Mouse (Mus musculus): ENCODE measurements around the gene Mex3d. TPM values are rescaled to one million over a fixed set of nuclear protein-coding genes. Genes with fewer than 3 reads are reported as not detected.

Gene Mex3d
- total and polyA plus RNA-seq, 3 experiments: 15.6 to 18.8 TPM; not detected in 1

GRCm38 (mm10) chr10:80352727-80353126 lies 34.7 kb downstream of the Mex3d start:
- Histone ChIP-seq H3K9me3 (replicated peaks; ENCODE audit: insufficient read depth, low read length) (no peaks in the 10 kb centered on the region), H3K27me3 (ENCODE audit: control insufficient read depth in 1 of 2, insufficient read depth in 2 of 2, low read length in 2 of 2) (no peaks in the 10 kb centered on the region), H3K9ac (ENCODE audit: control insufficient read depth, low read depth, low read length, poor library complexity, severe bottlenecking) (peak overlapping the region; percentile 55), H3K79me2 (ENCODE audit: control insufficient read depth, insufficient read depth, low read length, poor library complexity) (no peaks in the 10 kb centered on the region; the same call in 1 of the 2 replicates), H3K36me3 (ENCODE audit: control insufficient read depth in 1 of 2, insufficient read depth in 2 of 2, low read length in 2 of 2) (peaks cover 0 to 10% of the 10 kb centered on the region in 2 experiments; a peak in 2 of 4 replicates), H3K4me1 (ENCODE audit: control insufficient read depth in 1 of 2, insufficient read depth in 2 of 2, low read length in 2 of 2) (peaks cover 14 to 21% of the 10 kb centered on the region in 2 experiments), H3K4me3 (ENCODE audit: control insufficient read depth in 1 of 2, insufficient read depth in 1 of 2, low read depth in 2 of 2, low read length in 2 of 2) (peak overlapping the region; percentile 24 to 37), H3K27ac (ENCODE audit: control insufficient read depth, low read depth, low read length) (peak overlapping the region; percentile 52)
- peak; percentile 60 for DNase-seq (ENCODE audit: low read depth, low spot score)
- TF ChIP-seq POLR2A (IDR thresholded peaks at IDR 0.05; ENCODE audit: control insufficient read depth in 1 of 2, insufficient read depth in 1 of 2, low read depth in 1 of 2, low read length in 2 of 2, poor library complexity in 1 of 2) (peak in 1 of 2 experiments; percentile 39; a peak in 1 of 4 replicates), ELF1 (IDR thresholded peaks at IDR 0.05; ENCODE audit: low read depth, low read length) (no peak), ETS1 (IDR thresholded peaks at IDR 0.05; ENCODE audit: low read depth, low read length) (no peak), MAX (IDR thresholded peaks at IDR 0.05; ENCODE audit: low read length) (no peak; the same call in 1 of the 2 replicates), SIN3A (IDR thresholded peaks at IDR 0.05; ENCODE audit: low read length) (peak; percentile 41; the same call in 1 of the 2 replicates), ZMIZ1 (IDR thresholded peaks at IDR 0.05; ENCODE audit: low read depth, low read length) (0 out of 2 replicates have a peak, but pooled peaks have one; percentile 51), CTCF (IDR thresholded peaks at IDR 0.05 in 2 of 3, conservative IDR thresholded peaks at IDR 0.05 in 1 of 3; ENCODE audit: control insufficient read depth in 1 of 3, insufficient read depth in 1 of 3, low read depth in 2 of 3, low read length in 3 of 3, poor library complexity in 1 of 3, severe bottlenecking in 1 of 3) (no peak), CHD2 (IDR thresholded peaks at IDR 0.05; ENCODE audit: low read length) (no peak), HCFC1 (IDR thresholded peaks at IDR 0.05; ENCODE audit: low read depth, low read length) (0 out of 2 replicates have a peak, but pooled peaks have one; percentile 18), POLR2AphosphoS5 (IDR thresholded peaks at IDR 0.05; ENCODE audit: borderline replicate concordance, low read depth, low read length) (no peak), MEF2A (IDR thresholded peaks at IDR 0.05; ENCODE audit: extremely low read depth, insufficient replicate concordance, low read depth, low read length, poor library complexity, severe bottlenecking) (no peak), RAD21 (IDR thresholded peaks at IDR 0.05; ENCODE audit: low read depth, low read length) (no peak), EP300 (IDR thresholded peaks at IDR 0.05; ENCODE audit: low read depth in 1 of 2, low read length in 2 of 2) (peak; percentile 37 to 57; a peak in 3 of 4 replicates), POLR2AphosphoS2 (IDR thresholded peaks at IDR 0.05; ENCODE audit: low read length) (no peak), MYC (IDR thresholded peaks at IDR 0.05; ENCODE audit: low read depth, low read length) (peak; percentile 37; the same call in 1 of the 2 replicates), RCOR1 (IDR thresholded peaks at IDR 0.05; ENCODE audit: low read depth, low read length) (no peak), TBP (IDR thresholded peaks at IDR 0.05; ENCODE audit: low read depth, low read length) (no peak; the same call in 1 of the 2 replicates), USF1 (IDR thresholded peaks at IDR 0.05; ENCODE audit: low read depth, low read length) (no peak), KAT2A (conservative IDR thresholded peaks at IDR 0.05; ENCODE audit: low read depth, low read length) (no peak), ZNF384 (IDR thresholded peaks at IDR 0.05; ENCODE audit: low read depth, low read length) (no peak), MXI1 (IDR thresholded peaks at IDR 0.05; ENCODE audit: low read depth, low read length) (0 out of 2 replicates have a peak, but pooled peaks have one; percentile 32), NRF1 (IDR thresholded peaks at IDR 0.05; ENCODE audit: insufficient read depth, low read depth, low read length, poor library complexity, severe bottlenecking) (no peak), SMC3 (IDR thresholded peaks at IDR 0.05; ENCODE audit: low read depth, low read length) (no peak), BHLHE40 (IDR thresholded peaks at IDR 0.05; ENCODE audit: borderline replicate concordance, low read depth, low read length) (no peak), GATA1 (IDR thresholded peaks at IDR 0.05; ENCODE audit: low read depth, low read length) (peak; percentile 65), JUND (IDR thresholded peaks at IDR 0.05; ENCODE audit: low read depth, low read length) (no peak), MYB (IDR thresholded peaks at IDR 0.05; ENCODE audit: low read depth, low read length) (no peak), E2F4 (IDR thresholded peaks at IDR 0.05; ENCODE audit: borderline replicate concordance, low read depth, low read length) (no peak), MAFK (IDR thresholded peaks at IDR 0.05; ENCODE audit: borderline replicate concordance, low read depth, low read length) (no peak), ZC3H11A (IDR thresholded peaks at IDR 0.05; ENCODE audit: low read depth, low read length) (no peak), TAL1 (IDR thresholded peaks at IDR 0.05; ENCODE audit: low read length) (no peak), TCF12 (IDR thresholded peaks at IDR 0.05; ENCODE audit: low read depth, low read length) (no peak), USF2 (IDR thresholded peaks at IDR 0.05; ENCODE audit: borderline replicate concordance in 1 of 2, insufficient read depth in 1 of 2, low read depth in 1 of 2, low read length in 2 of 2) (no peak), UBTF (IDR thresholded peaks at IDR 0.05; ENCODE audit: borderline replicate concordance, insufficient read depth, low read depth, low read length) (no peak), GABPA (IDR thresholded peaks at IDR 0.05; ENCODE audit: low read depth, low read length) (no peak), CHD1 (IDR thresholded peaks at IDR 0.05; ENCODE audit: low read depth, low read length) (no peak), NELFE (IDR thresholded peaks at IDR 0.05; ENCODE audit: low read depth, low read length) (peak; percentile 38)
